Mouse (Mus musculus): ENCODE data around the gene Phlpp1. TPM values are rescaled to one million over a fixed set of nuclear protein-coding genes. Genes with fewer than 3 reads are reported as not detected.

Phlpp1 gene
- polyA plus RNA-seq, 1 experiment, result 27.0 TPM

GRCm38 (mm10) chr1:106394678-106395077 is 223.1 kb downstream of the Phlpp1 start:
- DNase-seq (ENCODE audit: low read depth), result no peak
- TF ChIP-seq POLR2A (IDR thresholded peaks at IDR 0.05; ENCODE audit: borderline replicate concordance, extremely low read depth, insufficient read depth, insufficient read length, poor library complexity, severe bottlenecking) (no peak), CTCF (IDR thresholded peaks at IDR 0.05; ENCODE audit: borderline replicate concordance, extremely low read depth, insufficient read depth, insufficient read length) (no peak)

- TF ChIP-seq CTCF (IDR thresholded peaks at IDR 0.05; ENCODE audit: borderline replicate concordance, extremely low read depth, insufficient read depth, insufficient read length), result peak; percentile 77; the same call in 1 of the 2 replicates
- TF ChIP-seq POLR2A (IDR thresholded peaks at IDR 0.05; ENCODE audit: borderline replicate concordance, extremely low read depth, insufficient read depth, insufficient read length, poor library complexity, severe bottlenecking), result no peak
- peak; percentile 85 for DNase-seq (ENCODE audit: low read depth)
Observed at GRCm38 (mm10) chr1:106395476-106395875, 223.9 kb downstream of the Phlpp1 start.

GRCm38 (mm10) chr1:106400900-106401634 is 229.5 kb downstream of the Phlpp1 start:
- TF ChIP-seq CTCF (IDR thresholded peaks at IDR 0.05; ENCODE audit: borderline replicate concordance, extremely low read depth, insufficient read depth, insufficient read length) (no peak), POLR2A (IDR thresholded peaks at IDR 0.05; ENCODE audit: borderline replicate concordance, extremely low read depth, insufficient read depth, insufficient read length, poor library complexity, severe bottlenecking) (no peak)
- no peak for DNase-seq (ENCODE audit: low read depth)

- DNase-seq (ENCODE audit: low read depth), result peak; percentile 55
- TF ChIP-seq CTCF (IDR thresholded peaks at IDR 0.05; ENCODE audit: borderline replicate concordance, extremely low read depth, insufficient read depth, insufficient read length) (no peak), POLR2A (IDR thresholded peaks at IDR 0.05; ENCODE audit: borderline replicate concordance, extremely low read depth, insufficient read depth, insufficient read length, poor library complexity, severe bottlenecking) (no peak)
Observed at GRCm38 (mm10) chr1:106403011-106403501, 231.5 kb downstream of the Phlpp1 start.

- peak; percentile 80 for DNase-seq (ENCODE audit: low read depth)
- TF ChIP-seq CTCF (IDR thresholded peaks at IDR 0.05; ENCODE audit: borderline replicate concordance, extremely low read depth, insufficient read depth, insufficient read length), result no peak
Observed at GRCm38 (mm10) chr1:106406852-106407251, 235.3 kb downstream of the Phlpp1 start.

- TF ChIP-seq CTCF (IDR thresholded peaks at IDR 0.05; ENCODE audit: borderline replicate concordance, extremely low read depth, insufficient read depth, insufficient read length), result no peak
- TF ChIP-seq POLR2A (IDR thresholded peaks at IDR 0.05; ENCODE audit: borderline replicate concordance, extremely low read depth, insufficient read depth, insufficient read length, poor library complexity, severe bottlenecking), result no peak
- no peak for DNase-seq (ENCODE audit: low read depth)
Observed at GRCm38 (mm10) chr1:106407963-106408440, 236.4 kb downstream of the Phlpp1 start.

GRCm38 (mm10) chr1:106410858-106411257 is 239.3 kb downstream of the Phlpp1 start:
- no peak for DNase-seq (ENCODE audit: low read depth)
- TF ChIP-seq CTCF (IDR thresholded peaks at IDR 0.05; ENCODE audit: borderline replicate concordance, extremely low read depth, insufficient read depth, insufficient read length), result no peak
- no peak for TF ChIP-seq POLR2A (IDR thresholded peaks at IDR 0.05; ENCODE audit: borderline replicate concordance, extremely low read depth, insufficient read depth, insufficient read length, poor library complexity, severe bottlenecking)

- no peak for TF ChIP-seq POLR2A (IDR thresholded peaks at IDR 0.05; ENCODE audit: borderline replicate concordance, extremely low read depth, insufficient read depth, insufficient read length, poor library complexity, severe bottlenecking)
- peak; percentile 76; the same call in 1 of the 2 replicates for TF ChIP-seq CTCF (IDR thresholded peaks at IDR 0.05; ENCODE audit: borderline replicate concordance, extremely low read depth, insufficient read depth, insufficient read length)
- peak; percentile 77 for DNase-seq (ENCODE audit: low read depth)
Observed at GRCm38 (mm10) chr1:106425128-106425936, 253.8 kb downstream of the Phlpp1 start.

- no peak for TF ChIP-seq POLR2A (IDR thresholded peaks at IDR 0.05; ENCODE audit: borderline replicate concordance, extremely low read depth, insufficient read depth, insufficient read length, poor library complexity, severe bottlenecking)
- TF ChIP-seq CTCF (IDR thresholded peaks at IDR 0.05; ENCODE audit: borderline replicate concordance, extremely low read depth, insufficient read depth, insufficient read length), result no peak
- peak; percentile 87 for DNase-seq (ENCODE audit: low read depth)
Observed at GRCm38 (mm10) chr1:106428170-106428569, 256.6 kb downstream of the Phlpp1 start.

- DNase-seq (ENCODE audit: low read depth), result no peak
- no peak for TF ChIP-seq CTCF (IDR thresholded peaks at IDR 0.05; ENCODE audit: borderline replicate concordance, extremely low read depth, insufficient read depth, insufficient read length)
- no peak for TF ChIP-seq POLR2A (IDR thresholded peaks at IDR 0.05; ENCODE audit: borderline replicate concordance, extremely low read depth, insufficient read depth, insufficient read length, poor library complexity, severe bottlenecking)
Observed at GRCm38 (mm10) chr1:106428580-106428979, 257.0 kb downstream of the Phlpp1 start.

GRCm38 (mm10) chr1:106433580-106433979 is 262.0 kb downstream of the Phlpp1 start:
- no peak for TF ChIP-seq CTCF (IDR thresholded peaks at IDR 0.05; ENCODE audit: borderline replicate concordance, extremely low read depth, insufficient read depth, insufficient read length)
- TF ChIP-seq POLR2A (IDR thresholded peaks at IDR 0.05; ENCODE audit: borderline replicate concordance, extremely low read depth, insufficient read depth, insufficient read length, poor library complexity, severe bottlenecking), result no peak

More at GRCm38 (mm10) chr1:106433580-106433979, 262.0 kb downstream of the Phlpp1 start:
- no peak for DNase-seq (ENCODE audit: low read depth)

Other genes starting within 250 kb of the Phlpp1 start
- 12.5 and 15.6 TPM in 2 replicates for gene Zcchc2, start 181.3 kb upstream of the Phlpp1 start, polyA plus RNA-seq (2012; rRNA removed)

Measured in brain, embryonic 14.5 days (tissue).